Mouse (Mus musculus): Measurements from ENCODE around the gene Pde4b. TPM values are rescaled to one million over a fixed set of nuclear protein-coding genes. Genes with fewer than 3 reads are reported as not detected.
A peak's percentile ranks its signal among the peaks of the same experiment; 100 is the strongest.
"Not testable (repeated sequence)": the region's sequence is repeated elsewhere in the genome, so short reads cannot be mapped to it uniquely, and the experiment has no call there.

Pde4b gene
- polyA plus RNA-seq (2014; fragmentation: Nextera tagmentation; extraction: Ambion mirVana) = 6.8 and 9.4 TPM in 2 replicates

DNA sequence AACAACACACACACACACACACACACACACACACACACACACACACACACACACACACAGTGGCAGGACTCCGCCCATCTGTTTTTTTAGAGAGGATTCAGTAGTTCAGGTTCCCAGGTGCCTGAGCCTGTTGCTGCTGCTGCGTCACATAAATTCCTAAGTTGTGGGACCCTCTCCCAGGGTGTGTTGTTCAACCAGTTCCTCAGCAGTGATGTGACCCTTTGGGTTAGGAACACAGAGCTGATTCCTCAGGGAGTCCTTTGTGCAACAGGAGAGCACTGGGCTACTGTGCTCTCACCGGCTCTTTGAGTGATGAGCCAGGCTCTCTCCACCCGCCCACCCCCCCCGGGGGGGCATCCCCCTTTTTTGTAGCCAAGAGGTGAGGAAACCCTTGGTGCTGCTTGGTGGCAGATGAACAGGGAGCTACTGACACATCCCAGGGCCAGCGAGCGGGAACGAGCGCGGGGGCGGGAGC, at the start of gene Pde4b:
Gene Pde4b, plus strand, starts transcription at position 453 of the 475 bp plus-strand sequence.
- Histone ChIP-seq H3K9me3 (ENCODE audit: control insufficient read depth, low read length) (no peaks in the 10 kb centered on the region), H3K36me3 (ENCODE audit: control insufficient read depth, insufficient read depth, low read length) (no peaks in the 10 kb centered on the region), H3K4me2 (ENCODE audit: low read depth, severe bottlenecking) (peak within 1 kb of the TSS; percentile 97), H3K9ac (ENCODE audit: low read length) (peak within 1 kb of the TSS; percentile 64), H3K27me3 (ENCODE audit: control insufficient read depth, insufficient read depth, low read length) (peaks cover 20% of the 10 kb centered on the region), H3K4me1 (ENCODE audit: control insufficient read depth, insufficient read depth, low read length) (peaks cover 11% of the 10 kb centered on the region; the same call in 1 of the 2 replicates), H3K4me3 (ENCODE audit: low read depth, low read length) (peak within 1 kb of the TSS; percentile 49), H3K27ac (replicated peaks; ENCODE audit: low read depth, low read length) (no peak within 1 kb of the TSS)
- 3% methylated on average over 10 of the region's 11 CpGs for WGBS
- 0 out of 2 replicates have a peak, but pooled peaks have one; percentile 21 for ATAC-seq (ENCODE audit: insufficient number of reproducible peaks, low FRiP score, low TSS enrichment, low read depth)
- no peak for DNase-seq (ENCODE audit: low spot score)

DNA sequence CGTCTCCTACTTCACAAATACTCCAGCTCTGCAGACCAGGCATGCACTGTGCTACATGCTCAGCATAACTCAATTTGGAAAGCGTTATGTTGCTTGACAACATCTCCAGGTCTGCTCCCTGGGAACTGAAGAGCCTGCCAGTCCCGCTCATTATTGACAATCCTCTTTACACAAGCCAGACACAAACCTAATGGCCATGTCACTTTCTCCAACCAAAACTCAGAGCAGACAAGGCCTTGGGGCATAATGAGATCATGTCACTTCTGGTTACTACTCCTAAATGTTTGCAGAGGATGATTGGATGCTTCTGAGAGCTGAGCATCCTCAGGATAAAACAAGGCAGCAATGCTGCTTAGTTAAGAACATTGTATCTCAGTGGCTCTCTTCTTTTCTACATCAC, 47.2 kb upstream of the Pde4b start:
- no peak for DNase-seq (ENCODE audit: low spot score)
- WGBS = 87% methylated on average over 3 of the region's 3 CpGs
- Histone ChIP-seq H3K27ac (replicated peaks; ENCODE audit: low read depth, low read length) (no peak overlapping the region), H3K4me2 (ENCODE audit: low read depth, severe bottlenecking) (no peak overlapping the region), H3K4me3 (ENCODE audit: low read depth, low read length) (no peak overlapping the region), H3K9ac (ENCODE audit: low read length) (no peak overlapping the region), H3K9me3 (ENCODE audit: control insufficient read depth, low read length) (no peaks in the 10 kb centered on the region), H3K27me3 (ENCODE audit: control insufficient read depth, insufficient read depth, low read length) (no peaks in the 10 kb centered on the region), H3K4me1 (ENCODE audit: control insufficient read depth, insufficient read depth, low read length) (no peaks in the 10 kb centered on the region), H3K36me3 (ENCODE audit: control insufficient read depth, insufficient read depth, low read length) (no peaks in the 10 kb centered on the region)
- no peak for ATAC-seq (ENCODE audit: insufficient number of reproducible peaks, low FRiP score, low TSS enrichment, low read depth)

DNA sequence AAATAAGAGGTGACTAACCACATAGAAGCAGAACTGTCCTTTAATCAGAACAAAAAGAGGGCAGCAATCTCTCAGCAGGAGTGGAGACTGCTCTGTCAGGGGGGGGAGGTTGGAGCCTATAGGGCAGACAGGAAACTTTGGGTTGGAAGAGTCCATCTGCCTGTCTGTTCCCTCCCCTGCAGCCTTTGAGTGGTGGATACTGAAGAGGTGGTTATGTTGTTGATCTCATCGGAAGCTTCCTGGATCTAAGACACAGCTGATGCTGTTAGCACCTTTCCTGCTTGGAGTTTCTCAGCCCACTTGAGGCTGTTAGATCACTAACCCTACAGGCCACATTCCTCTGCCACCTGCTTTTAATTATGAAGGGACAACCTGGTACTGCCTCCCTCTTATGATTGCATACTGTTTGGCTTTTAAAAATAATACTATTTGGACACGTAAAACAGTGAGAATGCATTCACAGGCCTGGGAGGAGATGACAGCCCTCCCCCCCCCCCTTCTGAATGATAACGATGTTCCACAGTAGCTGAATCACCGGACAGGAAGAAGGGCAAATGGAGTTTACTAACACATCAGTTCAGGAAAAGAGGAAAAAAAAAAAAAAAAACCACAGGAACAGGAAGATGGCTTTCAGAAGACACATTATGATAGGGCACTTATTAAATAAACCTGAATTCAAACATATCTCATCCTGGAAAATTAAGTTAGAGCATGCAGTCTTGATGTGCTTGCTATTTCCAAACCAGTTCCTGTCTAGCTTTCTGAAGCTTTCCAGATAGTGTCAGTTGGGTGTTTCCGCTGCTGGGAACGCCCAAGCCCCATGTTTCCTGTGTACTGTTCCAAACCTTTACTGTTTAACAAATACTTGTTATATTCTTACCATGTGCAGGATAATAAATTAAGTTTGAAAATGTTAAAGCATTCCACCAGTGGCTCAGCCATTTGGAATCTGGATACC, 41.9 kb upstream of the Pde4b start:
- Histone ChIP-seq H3K4me1 (ENCODE audit: control insufficient read depth, insufficient read depth, low read length) (0 out of 2 replicates have a peak, but pooled peaks cover 3% of the 10 kb centered on the region), H3K27me3 (ENCODE audit: control insufficient read depth, insufficient read depth, low read length) (no peaks in the 10 kb centered on the region), H3K27ac (replicated peaks; ENCODE audit: low read depth, low read length) (no peak overlapping the region), H3K9me3 (ENCODE audit: control insufficient read depth, low read length) (no peaks in the 10 kb centered on the region), H3K9ac (ENCODE audit: low read length) (no peak overlapping the region), H3K36me3 (ENCODE audit: control insufficient read depth, insufficient read depth, low read length) (no peaks in the 10 kb centered on the region), H3K4me2 (ENCODE audit: low read depth, severe bottlenecking) (no peak overlapping the region), H3K4me3 (ENCODE audit: low read depth, low read length) (no peak overlapping the region)
- ATAC-seq (ENCODE audit: insufficient number of reproducible peaks, low FRiP score, low TSS enrichment, low read depth) (no peak), DNase-seq (ENCODE audit: low spot score) (peak; percentile 23)
- WGBS = 45% methylated on average over 6 of the region's 6 CpGs

DNA sequence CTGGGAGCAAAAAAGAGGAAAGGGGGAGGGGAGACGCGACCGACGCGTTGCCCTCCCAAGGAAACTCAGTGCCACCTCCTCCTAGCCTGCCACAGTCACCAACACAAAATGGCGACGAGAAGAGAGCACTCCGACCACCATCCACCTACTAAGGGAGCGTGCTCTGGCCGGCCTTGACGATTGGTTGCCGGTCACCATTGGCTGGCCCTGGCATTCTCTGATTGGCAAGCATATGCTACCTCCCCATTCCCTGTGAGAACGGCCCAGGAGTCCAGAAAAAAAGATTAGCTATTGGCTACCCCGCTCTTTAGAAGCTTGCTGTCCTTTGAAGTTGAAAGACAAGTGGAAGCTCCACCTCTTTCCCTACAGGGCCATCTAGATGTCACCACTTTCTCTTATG, 38.0 kb upstream of the Pde4b start:
- H3K4me1 ChIP-seq (ENCODE audit: control insufficient read depth, insufficient read depth, low read length); DNase-seq (ENCODE audit: low spot score); H3K9ac ChIP-seq (ENCODE audit: low read length); H3K27ac ChIP-seq (replicated peaks; ENCODE audit: low read depth, low read length); H3K27me3 ChIP-seq (ENCODE audit: control insufficient read depth, insufficient read depth, low read length); H3K4me2 ChIP-seq (ENCODE audit: low read depth, severe bottlenecking); ATAC-seq (ENCODE audit: insufficient number of reproducible peaks, low FRiP score, low TSS enrichment, low read depth); H3K9me3 ChIP-seq (ENCODE audit: control insufficient read depth, low read length); H3K4me3 ChIP-seq (ENCODE audit: low read depth, low read length); H3K36me3 ChIP-seq (ENCODE audit: control insufficient read depth, insufficient read depth, low read length): not testable (repeated sequence)
- 93% methylated on average over 14 of the region's 14 CpGs for WGBS

DNA sequence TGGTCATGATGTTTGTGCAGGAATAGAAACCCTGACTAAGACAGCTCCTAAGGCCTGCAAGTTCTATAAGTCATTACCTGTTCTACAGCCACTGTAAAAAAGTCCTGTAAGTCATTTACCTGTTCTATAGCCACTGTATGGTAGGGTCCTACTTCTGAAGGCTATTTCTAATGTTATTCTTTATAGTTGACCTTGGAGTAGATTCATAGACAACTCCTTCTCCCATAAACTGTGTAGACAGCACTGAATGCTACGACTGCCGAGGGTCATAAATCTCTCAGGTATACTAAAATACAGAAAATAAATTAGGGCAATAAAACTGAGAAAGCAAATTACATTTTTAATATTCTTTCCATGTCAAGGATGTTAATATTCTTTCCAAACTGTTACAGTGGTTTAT, 26.0 kb upstream of the Pde4b start:
- ATAC-seq (ENCODE audit: insufficient number of reproducible peaks, low FRiP score, low TSS enrichment, low read depth) (no peak), DNase-seq (ENCODE audit: low spot score) (no peak)
- Histone ChIP-seq H3K27ac (replicated peaks; ENCODE audit: low read depth, low read length) (no peak overlapping the region), H3K9me3 (ENCODE audit: control insufficient read depth, low read length) (no peaks in the 10 kb centered on the region), H3K27me3 (ENCODE audit: control insufficient read depth, insufficient read depth, low read length) (no peaks in the 10 kb centered on the region), H3K4me3 (ENCODE audit: low read depth, low read length) (no peak overlapping the region), H3K36me3 (ENCODE audit: control insufficient read depth, insufficient read depth, low read length) (no peaks in the 10 kb centered on the region), H3K4me1 (ENCODE audit: control insufficient read depth, insufficient read depth, low read length) (no peaks in the 10 kb centered on the region), H3K9ac (ENCODE audit: low read length) (no peak overlapping the region), H3K4me2 (ENCODE audit: low read depth, severe bottlenecking) (no peak overlapping the region)
- WGBS = 70% methylated on average over 2 of the region's 2 CpGs

DNA sequence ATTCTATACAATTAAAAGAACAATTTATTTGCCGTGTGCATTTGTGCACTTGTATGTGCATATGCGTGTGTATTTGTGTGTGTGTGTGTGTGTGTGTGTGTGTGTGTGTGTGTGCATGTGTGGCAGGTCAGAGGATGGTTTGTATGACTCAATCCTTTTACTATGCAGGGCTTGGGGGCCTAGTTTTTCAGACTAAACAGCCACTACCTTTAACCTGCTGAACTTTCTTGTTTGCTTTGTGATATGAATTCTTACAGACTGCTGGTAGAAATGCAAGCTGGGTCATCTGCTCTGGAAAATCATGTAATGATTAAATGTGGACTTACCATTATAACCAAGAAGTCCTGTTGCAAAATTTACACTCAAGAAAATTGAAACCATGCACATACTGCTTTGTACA, 18.0 kb upstream of the Pde4b start:
- Histone ChIP-seq H3K9me3 (ENCODE audit: control insufficient read depth, low read length) (no peaks in the 10 kb centered on the region), H3K27ac (replicated peaks; ENCODE audit: low read depth, low read length) (no peak overlapping the region), H3K4me3 (ENCODE audit: low read depth, low read length) (no peak overlapping the region), H3K9ac (ENCODE audit: low read length) (no peak overlapping the region), H3K4me1 (ENCODE audit: control insufficient read depth, insufficient read depth, low read length) (no peaks in the 10 kb centered on the region), H3K36me3 (ENCODE audit: control insufficient read depth, insufficient read depth, low read length) (no peaks in the 10 kb centered on the region), H3K4me2 (ENCODE audit: low read depth, severe bottlenecking) (no peak overlapping the region), H3K27me3 (ENCODE audit: control insufficient read depth, insufficient read depth, low read length) (no peaks in the 10 kb centered on the region)
- ATAC-seq (ENCODE audit: insufficient number of reproducible peaks, low FRiP score, low TSS enrichment, low read depth) (no peak), DNase-seq (ENCODE audit: low spot score) (no peak)
- WGBS = 95% methylated on average over 2 of the region's 2 CpGs

DNA sequence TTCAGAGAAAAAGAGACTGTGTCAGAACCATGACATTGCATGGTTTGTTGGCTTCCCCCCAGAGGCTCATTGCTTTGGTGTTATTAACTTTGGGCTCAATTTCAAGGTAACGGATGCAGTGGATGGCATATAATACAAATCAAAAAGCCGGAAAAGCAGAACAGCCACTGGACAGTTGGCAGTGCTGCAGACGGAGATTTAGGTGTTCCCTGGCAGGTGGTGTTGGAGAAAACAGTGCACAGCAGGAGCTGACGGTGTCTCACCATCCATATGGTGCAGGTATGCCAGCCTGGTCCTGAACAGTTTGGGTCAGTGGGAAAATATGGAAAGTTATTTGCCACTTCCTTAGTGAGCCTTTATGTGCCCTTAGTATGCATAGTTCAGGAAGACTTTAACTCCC, 1.0 kb upstream of the Pde4b start:
- H3K36me3 ChIP-seq (ENCODE audit: control insufficient read depth, insufficient read depth, low read length) = no peaks in the 10 kb centered on the region
- H3K4me2 ChIP-seq (ENCODE audit: low read depth, severe bottlenecking) = no peak overlapping the region
- H3K27ac ChIP-seq (replicated peaks; ENCODE audit: low read depth, low read length) = no peak overlapping the region
- H3K27me3 ChIP-seq (ENCODE audit: control insufficient read depth, insufficient read depth, low read length) = peaks cover 20% of the 10 kb centered on the region
- H3K9me3 ChIP-seq (ENCODE audit: control insufficient read depth, low read length) = no peaks in the 10 kb centered on the region
- 67% methylated on average over 4 of the region's 4 CpGs for WGBS
- no peak overlapping the region for H3K9ac ChIP-seq (ENCODE audit: low read length)
- H3K4me3 ChIP-seq (ENCODE audit: low read depth, low read length) = no peak overlapping the region
- H3K4me1 ChIP-seq (ENCODE audit: control insufficient read depth, insufficient read depth, low read length) = peaks cover 11% of the 10 kb centered on the region; the same call in 1 of the 2 replicates
- no peak for ATAC-seq (ENCODE audit: insufficient number of reproducible peaks, low FRiP score, low TSS enrichment, low read depth)
- no peak for DNase-seq (ENCODE audit: low spot score)

DNA sequence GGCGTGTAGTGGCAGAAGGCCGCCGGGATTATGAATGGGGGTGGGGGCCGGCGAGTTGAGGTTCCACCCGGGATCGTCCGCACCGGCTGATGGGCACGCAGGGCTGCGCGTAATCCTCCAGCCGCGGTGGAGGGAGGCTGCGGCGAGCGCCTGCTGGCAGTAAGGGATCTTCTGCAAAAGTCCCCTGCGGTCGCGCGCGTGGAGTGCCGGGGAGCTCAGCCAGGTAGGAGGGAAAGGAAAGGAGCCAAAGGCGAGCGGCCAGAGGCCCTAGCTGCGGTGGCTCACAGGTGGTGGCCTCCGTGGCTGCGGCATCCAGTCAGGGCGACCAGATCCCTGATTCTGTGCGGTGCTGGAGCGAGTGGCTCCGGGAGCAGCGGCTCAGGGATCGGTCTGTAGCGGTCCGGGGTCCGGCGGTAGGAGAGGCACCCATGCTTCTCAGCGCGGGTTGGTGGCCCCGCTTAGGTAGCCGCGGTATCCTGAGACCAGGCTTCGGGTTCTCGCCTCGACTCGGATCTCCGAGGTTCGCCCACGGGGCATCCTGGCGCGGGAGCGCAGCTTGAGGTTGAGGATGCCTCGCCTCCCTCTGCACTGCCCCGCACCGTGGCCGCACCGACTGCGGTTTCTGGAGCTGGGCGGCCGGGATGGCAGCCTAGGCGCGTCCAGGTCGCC, 357 bp downstream of the Pde4b start:
- H3K27ac ChIP-seq (replicated peaks; ENCODE audit: low read depth, low read length) = no peak overlapping the region
- peaks cover 20% of the 10 kb centered on the region for H3K27me3 ChIP-seq (ENCODE audit: control insufficient read depth, insufficient read depth, low read length)
- H3K36me3 ChIP-seq (ENCODE audit: control insufficient read depth, insufficient read depth, low read length) = no peaks in the 10 kb centered on the region

More for the DNA sequence above, 357 bp downstream of the Pde4b start:
- Histone ChIP-seq H3K4me2 (ENCODE audit: low read depth, severe bottlenecking) (peak overlapping the region; percentile 97), H3K9me3 (ENCODE audit: control insufficient read depth, low read length) (no peaks in the 10 kb centered on the region), H3K4me3 (ENCODE audit: low read depth, low read length) (peak overlapping the region; percentile 49), H3K4me1 (ENCODE audit: control insufficient read depth, insufficient read depth, low read length) (peaks cover 11% of the 10 kb centered on the region; the same call in 1 of the 2 replicates), H3K9ac (ENCODE audit: low read length) (peak overlapping the region; percentile 64)
- peak; percentile 54 for ATAC-seq (ENCODE audit: insufficient number of reproducible peaks, low FRiP score, low TSS enrichment, low read depth)
- under 1% methylated on average over 60 of the region's 64 CpGs for WGBS
- peak; percentile 63 for DNase-seq (ENCODE audit: low spot score)
